Mouse (Mus musculus) heart, adult 2 months (tissue): ENCODE measurements around the gene Gpi1.

Source experiments
- CTCF ChIP-seq: fragments of 200-600 bp; IDR thresholded peaks from 2 replicates; pipeline ENCODE4 v1.8.1; 2022; ENCODE audit warnings: antibody characterized with exemption, mild to moderate bottlenecking, moderate library complexity
- EP300 ChIP-seq: fragments of 200-500 bp; IDR thresholded peaks from 2 replicates; pipeline ENCODE4 v1.6.1; 2011; ENCODE audit warnings: low read depth, low read length, control low read depth; ENCODE audit not compliant: insufficient read depth
- POLR2A ChIP-seq: fragments of 200-500 bp; IDR thresholded peaks from 2 replicates; pipeline ENCODE4 v1.6.1; 2011; ENCODE audit warnings: mild to moderate bottlenecking, low read depth, low read length, control low read depth; ENCODE audit not compliant: insufficient read depth

DNA sequence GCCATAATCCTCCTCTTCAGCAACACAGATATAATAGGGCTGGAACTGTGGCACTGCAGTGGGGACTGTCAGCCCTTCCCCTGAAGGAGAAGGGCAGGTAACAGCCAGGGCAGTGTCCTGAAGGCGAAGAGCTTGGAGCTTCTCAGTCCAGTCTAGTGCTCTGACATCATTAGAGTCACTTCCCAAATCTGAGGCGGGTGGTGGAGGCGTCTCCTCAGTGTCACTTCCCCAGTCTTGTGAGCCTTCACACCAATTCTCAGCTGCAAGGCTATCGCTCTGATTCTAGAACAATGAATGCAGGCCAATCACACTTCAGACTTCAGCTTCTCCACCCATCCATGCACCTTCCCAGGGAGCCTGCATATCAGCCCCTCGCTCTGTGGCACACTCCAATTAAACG is 37.3 kb downstream of the Gpi1 start:
- no peak for TF ChIP-seq POLR2A
- TF ChIP-seq EP300: no peak
- no peak for TF ChIP-seq CTCF
